Mouse (Mus musculus) C2C12 (cell line): ENCODE results near the gene Dcaf6.

Experiments used
- CTCF ChIP-seq: IDR thresholded peaks from one replicate; pipeline ENCODE4 v1.5.1; 2011; ENCODE audit not compliant: control insufficient read depth, insufficient read depth, insufficient read length
- MYOD1 ChIP-seq: IDR thresholded peaks from one replicate; pipeline ENCODE4 v1.6.1; 2011; ENCODE audit warnings: low read depth; ENCODE audit not compliant: control insufficient read depth, insufficient read length

DNA sequence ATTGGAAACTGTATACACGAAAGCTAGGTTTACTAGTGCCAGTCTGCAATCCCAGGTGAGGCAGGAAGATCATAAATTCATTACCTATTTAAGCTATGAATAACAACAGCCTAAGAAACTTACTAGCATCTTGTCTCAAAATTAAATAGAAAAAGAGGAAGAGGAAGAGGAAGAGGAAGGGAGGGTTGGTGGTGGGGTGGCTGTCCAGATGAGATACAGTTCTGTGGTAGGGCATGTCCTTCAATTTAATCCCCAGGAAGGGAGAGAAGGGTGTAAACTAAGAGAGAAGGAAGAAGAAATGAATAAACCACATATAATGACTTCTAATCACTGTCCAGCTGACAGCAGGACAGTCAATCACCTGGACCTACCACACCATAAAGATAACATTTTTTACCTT lies 67.2 kb downstream of the Dcaf6 start:
- TF ChIP-seq CTCF, result no peak
- no peak for TF ChIP-seq MYOD1
